Mouse (Mus musculus) CH12.LX (cell line): ENCODE data around the gene Stk10. TPM values are rescaled to one million over a fixed set of nuclear protein-coding genes. Genes with fewer than 3 reads are reported as not detected.

Source experiments
- DNase-seq: peaks from one replicate; pipeline ENCODE4 v3.0.0-alpha.2; 2013; ENCODE audit errors: extremely low read depth
- H3K27ac ChIP-seq: 2 replicates; pipeline ENCODE4 v1.5.1; 2012; ENCODE audit warnings: low read depth, mild to moderate bottlenecking, control low read depth, moderate library complexity; ENCODE audit not compliant: insufficient read depth
- H3K27me3 ChIP-seq: replicated peaks from 2 replicates; pipeline ENCODE3; 2012; ENCODE audit warnings: inconsistent platforms
- H3K36me3 ChIP-seq, 2 experiments: replicated peaks in 1 of 2; 2 replicates each; pipeline versions ENCODE3 to v1.6.1; 2012; ENCODE audit warnings: inconsistent platforms in 1 of 2, low read length in 1 of 2, mild to moderate bottlenecking in 1 of 2, mixed read lengths in 1 of 2, moderate library complexity in 1 of 2; ENCODE audit not compliant: control insufficient read depth in 1 of 2, insufficient read depth in 1 of 2
- H3K4me1 ChIP-seq, 2 experiments: 2 replicates each; pipeline ENCODE4 v1.6.1; 2012; ENCODE audit warnings: inconsistent platforms in 1 of 2, moderate library complexity in 1 of 2; ENCODE audit not compliant: insufficient read depth in 2 of 2, control insufficient read depth in 1 of 2
- H3K4me2 ChIP-seq: 2 replicates; pipeline ENCODE4 v1.6.1; 2012; ENCODE audit warnings: low read depth, mild to moderate bottlenecking, control low read depth; ENCODE audit not compliant: poor library complexity, insufficient read depth, severe bottlenecking
- H3K4me3 ChIP-seq, 3 experiments: fragments of 150-350 bp in 1 of 3; sonication (generic) in 1 of 3; replicated peaks in 1 of 3; 2 replicates each; pipeline versions ENCODE3 to v1.5.1; 2011 to 2012; ENCODE audit warnings: low read depth in 2 of 3, low read length in 2 of 3, mild to moderate bottlenecking in 2 of 3, moderate library complexity in 2 of 3, control low read depth in 1 of 3, improper control_type of control experiment in 1 of 3, inconsistent platforms in 1 of 3, mixed read lengths in 1 of 3; ENCODE audit not compliant: poor library complexity in 1 of 3
- H3K79me2 ChIP-seq: replicated peaks from 2 replicates; pipeline ENCODE4 v1.6.1; 2012; ENCODE audit warnings: mild to moderate bottlenecking, moderate library complexity; ENCODE audit not compliant: control insufficient read depth, poor library complexity, insufficient read depth, severe bottlenecking; ENCODE audit errors: extremely low read depth
- H3K9ac ChIP-seq: 2 replicates; pipeline ENCODE4 v1.6.1; 2012; ENCODE audit warnings: low read depth, mild to moderate bottlenecking, control low read depth, moderate library complexity; ENCODE audit not compliant: insufficient read depth
- H3K9me3 ChIP-seq: replicated peaks from 2 replicates; pipeline ENCODE3; 2012; ENCODE audit warnings: low read length, inconsistent platforms, mixed read lengths
- CHD1 ChIP-seq: IDR thresholded peaks from 2 replicates; pipeline ENCODE4 v1.6.1; 2012; ENCODE audit warnings: low read depth, low read length, improper control_type of control experiment, inconsistent platforms
- E2F4 ChIP-seq: IDR thresholded peaks from 2 replicates; pipeline ENCODE4 v1.6.1; 2011; ENCODE audit warnings: low read depth, low read length, improper control_type of control experiment; ENCODE audit not compliant: insufficient replicate concordance
- ETS1 ChIP-seq: conservative IDR thresholded peaks from 2 replicates; pipeline ENCODE4 v1.6.1; 2012; ENCODE audit warnings: low read depth, mild to moderate bottlenecking, inconsistent platforms, low read length, improper control_type of control experiment, moderate library complexity
- GABPA ChIP-seq: IDR thresholded peaks from 2 replicates; pipeline ENCODE4 v1.6.1; 2012; ENCODE audit warnings: low read depth, low read length, improper control_type of control experiment, inconsistent platforms; ENCODE audit not compliant: insufficient replicate concordance
- HCFC1 ChIP-seq: IDR thresholded peaks from 2 replicates; pipeline ENCODE4 v1.6.1; 2012; ENCODE audit warnings: low read depth, mild to moderate bottlenecking, inconsistent platforms, low read length, improper control_type of control experiment
- JUN ChIP-seq: IDR thresholded peaks from 2 replicates; pipeline ENCODE4 v1.6.1; 2011; ENCODE audit warnings: low read depth, mild to moderate bottlenecking, low read length, improper control_type of control experiment, moderate library complexity; ENCODE audit not compliant: insufficient read depth
- MAZ ChIP-seq: IDR thresholded peaks from 2 replicates; pipeline ENCODE4 v1.6.1; 2012; ENCODE audit warnings: low read depth, mild to moderate bottlenecking, inconsistent platforms, low read length, improper control_type of control experiment, moderate library complexity
- MEF2A ChIP-seq: IDR thresholded peaks from 2 replicates; pipeline ENCODE4 v1.6.1; 2014; ENCODE audit warnings: low read depth, mild to moderate bottlenecking, inconsistent platforms, low read length, improper control_type of control experiment, borderline replicate concordance
- MXI1 ChIP-seq: IDR thresholded peaks from 2 replicates; pipeline ENCODE4 v1.6.1; 2011; ENCODE audit warnings: mild to moderate bottlenecking, low read depth, low read length, improper control_type of control experiment
- POLR2AphosphoS2 ChIP-seq: IDR thresholded peaks from 2 replicates; pipeline ENCODE4 v1.6.1; 2011; ENCODE audit warnings: low read depth, low read length, improper control_type of control experiment
- SIN3A ChIP-seq: IDR thresholded peaks from 2 replicates; pipeline ENCODE4 v1.6.1; 2012; ENCODE audit warnings: low read length, improper control_type of control experiment, inconsistent platforms
- TCF12 ChIP-seq: IDR thresholded peaks from 2 replicates; pipeline ENCODE4 v1.6.1; 2014; ENCODE audit warnings: low read depth, mild to moderate bottlenecking, inconsistent platforms, low read length, improper control_type of control experiment
- USF1 ChIP-seq: IDR thresholded peaks from 2 replicates; pipeline ENCODE4 v1.6.1; 2014; ENCODE audit warnings: low read depth, mild to moderate bottlenecking, inconsistent platforms, low read length, improper control_type of control experiment
- USF2 ChIP-seq: conservative IDR thresholded peaks from 2 replicates; pipeline ENCODE4 v1.6.1; 2011; ENCODE audit warnings: low read depth, low read length, improper control_type of control experiment
- ZMIZ1 ChIP-seq: IDR thresholded peaks from 2 replicates; pipeline ENCODE4 v1.6.1; 2012; ENCODE audit warnings: low read depth, mild to moderate bottlenecking, inconsistent platforms, low read length, improper control_type of control experiment
- dilution Hi-C: fragments of 300-500 bp; cut with MboI; formaldehyde crosslinking; loops from 2 replicates; pipeline ENCODE4 v1.14.3; 2020; ENCODE audit warnings: low sequenced_read_pairs; ENCODE audit not compliant: extremely low pct_unique_long_range_greater_than_20kb, extremely low pct_ligation_motif_present
- in situ Hi-C: fragments of 300-500 bp; cut with MboI; formaldehyde crosslinking; loops from 3 replicates; pipeline ENCODE4 v1.14.3; 2019; ENCODE audit warnings: low sequenced_read_pairs, low pct_ligation_motif_present, low pct_unique_long_range_greater_than_20kb, mixed read lengths
- polyA plus RNA-seq: library from polyadenylated mRNA; unstranded; fragments of >175 nt; gene quantifications from 2 replicates; pipeline ENCODE4 v1.2.1, GENCODE M21; 2012; ENCODE audit warnings: low read depth; ENCODE audit not compliant: insufficient read length
- total RNA-seq, 2 experiments: library from RNA; depleted of rRNA; stranded (reverse); fragments of 300-350 nt in 1 of 2; fragments of >200 nt in 1 of 2; gene quantifications; 2 replicates each; pipeline ENCODE4 v1.2.3; 2012 to 2014

The Stk10 gene
- total and polyA plus RNA-seq, 3 experiments = 20.0 to 40.3 (median 23.2) TPM

- TF ChIP-seq POLR2AphosphoS2 (no peak), TCF12 (no peak), USF1 (no peak), MAZ (no peak)
- Histone ChIP-seq H3K27me3 (no peaks in the 10 kb centered on the region), H3K4me1 (peaks cover 29 to 95% of the 10 kb centered on the region in 2 experiments), H3K4me3 (no peak overlapping the region), H3K79me2 (no peaks in the 10 kb centered on the region), H3K9ac (no peak overlapping the region), H3K9me3 (no peaks in the 10 kb centered on the region), H3K36me3 (peaks cover 0 to 63% of the 10 kb centered on the region in 2 experiments), H3K4me2 (no peak overlapping the region), H3K27ac (no peak overlapping the region)
- in situ Hi-C loops (no loop called here), dilution Hi-C loops (no loop called here)
- DNase-seq = no peak
Measured at GRCm38 (mm10) chr11:32544041-32544440, 10.9 kb downstream of the Stk10 start.

GRCm38 (mm10) chr11:32544497-32544896, 11.4 kb downstream of the Stk10 start:
- peaks cover 28 to 95% of the 10 kb centered on the region in 2 experiments for H3K4me1 ChIP-seq
- H3K4me2 ChIP-seq = no peak overlapping the region
- H3K27ac ChIP-seq = no peak overlapping the region
- DNase-seq = no peak
- no peak overlapping the region for H3K4me3 ChIP-seq
- in situ Hi-C loops = no loop called here
- H3K79me2 ChIP-seq = no peaks in the 10 kb centered on the region
- H3K9me3 ChIP-seq = no peaks in the 10 kb centered on the region
- dilution Hi-C loops = no loop called here
- H3K27me3 ChIP-seq = no peaks in the 10 kb centered on the region
- TF ChIP-seq CHD1 = no peak
- no peak for TF ChIP-seq E2F4
- TF ChIP-seq, all 38 proteins: peak for 0
- H3K9ac ChIP-seq = no peak overlapping the region
- H3K36me3 ChIP-seq = peaks cover 0 to 68% of the 10 kb centered on the region in 2 experiments

GRCm38 (mm10) chr11:32545605-32546004, 12.5 kb downstream of the Stk10 start:
- Histone ChIP-seq H3K9ac (no peak overlapping the region), H3K4me2 (no peak overlapping the region), H3K79me2 (no peaks in the 10 kb centered on the region), H3K36me3 (peaks cover 0 to 63% of the 10 kb centered on the region in 2 experiments), H3K4me1 (peaks cover 31 to 95% of the 10 kb centered on the region in 2 experiments), H3K27me3 (no peaks in the 10 kb centered on the region), H3K27ac (no peak overlapping the region), H3K9me3 (no peaks in the 10 kb centered on the region), H3K4me3 (no peak overlapping the region)
- DNase-seq = no peak
- dilution Hi-C loops (no loop called here), in situ Hi-C loops (no loop called here)
- TF ChIP-seq SIN3A = no peak
- TF ChIP-seq ZMIZ1 = no peak
- no peak for TF ChIP-seq TCF12
- TF ChIP-seq GABPA = no peak
- no peak for TF ChIP-seq MXI1
- TF ChIP-seq USF2 = no peak
- no peak for TF ChIP-seq MEF2A
- no peak for TF ChIP-seq ETS1
- no peak for TF ChIP-seq E2F4
- TF ChIP-seq HCFC1 = no peak
- TF ChIP-seq JUN = no peak
